Mouse (Mus musculus): ENCODE measurements around the gene Slc41a2. TPM values are rescaled to one million over a fixed set of nuclear protein-coding genes. Genes with fewer than 3 reads are reported as not detected.

Gene Slc41a2
- total and polyA plus RNA-seq, 3 experiments, result 0.17 TPM; not detected in 2

DNA sequence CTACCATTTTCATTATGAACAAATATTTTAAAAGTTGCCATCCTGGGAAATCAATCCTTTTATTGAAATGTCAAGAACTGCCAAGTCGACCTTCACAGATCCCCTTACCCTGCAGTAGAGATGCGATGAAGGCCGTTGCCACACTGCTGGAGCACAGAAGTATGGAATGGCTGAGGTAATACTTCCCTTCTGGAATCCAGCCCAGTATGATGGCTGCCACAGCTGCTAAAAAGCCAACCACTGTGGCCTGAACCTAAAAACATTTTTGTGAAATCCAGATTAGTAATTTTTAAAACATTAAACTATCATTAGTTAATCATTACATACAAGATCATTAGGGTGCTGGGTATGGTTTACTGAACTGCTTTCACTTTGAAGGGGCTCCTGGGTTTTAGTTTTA lies 36.6 kb downstream of the Slc41a2 start:
- H3K4me2 ChIP-seq (ENCODE audit: insufficient read depth, low read depth, poor library complexity, severe bottlenecking), result no peak overlapping the region
- H3K9ac ChIP-seq (ENCODE audit: insufficient read depth, low read depth), result no peak overlapping the region
- no peak overlapping the region for H3K4me3 ChIP-seq (replicated peaks in 1 of 3; ENCODE audit: low read depth in 2 of 3, low read length in 2 of 3, poor library complexity in 1 of 3)
- no peak for DNase-seq (ENCODE audit: extremely low read depth)
- H3K9me3 ChIP-seq (replicated peaks; ENCODE audit: low read length), result peaks cover 5% of the 10 kb centered on the region
- H3K79me2 ChIP-seq (replicated peaks; ENCODE audit: control insufficient read depth, extremely low read depth, insufficient read depth, poor library complexity, severe bottlenecking), result no peaks in the 10 kb centered on the region
- no peaks in the 10 kb centered on the region for H3K27me3 ChIP-seq (replicated peaks)
- H3K36me3 ChIP-seq (replicated peaks in 1 of 2; ENCODE audit: control insufficient read depth in 1 of 2, insufficient read depth in 1 of 2, low read length in 1 of 2), result no peaks in the 10 kb centered on the region
- TF ChIP-seq SIN3A (IDR thresholded peaks at IDR 0.05; ENCODE audit: low read length) (no peak), USF1 (IDR thresholded peaks at IDR 0.05; ENCODE audit: low read depth, low read length) (no peak), MAFK (IDR thresholded peaks at IDR 0.05; ENCODE audit: insufficient replicate concordance, low read length) (no peak), JUND (conservative IDR thresholded peaks at IDR 0.05; ENCODE audit: low read depth, low read length) (no peak), GABPA (IDR thresholded peaks at IDR 0.05; ENCODE audit: insufficient replicate concordance, low read depth, low read length) (no peak), UBTF (IDR thresholded peaks at IDR 0.05; ENCODE audit: low read depth, low read length) (no peak), IRF4 (IDR thresholded peaks at IDR 0.05; ENCODE audit: low read depth, low read length) (no peak), ZC3H11A (IDR thresholded peaks at IDR 0.05; ENCODE audit: low read depth, low read length) (no peak), KAT2A (IDR thresholded peaks at IDR 0.05; ENCODE audit: insufficient replicate concordance, low read length) (no peak), SMC3 (IDR thresholded peaks at IDR 0.05; ENCODE audit: low read depth, low read length) (no peak), MAX (IDR thresholded peaks at IDR 0.05; ENCODE audit: low read length) (no peak), MXI1 (IDR thresholded peaks at IDR 0.05; ENCODE audit: low read depth, low read length) (no peak), ZNF384 (IDR thresholded peaks at IDR 0.05; ENCODE audit: low read depth, low read length) (no peak), TCF12 (IDR thresholded peaks at IDR 0.05; ENCODE audit: low read depth, low read length) (no peak), POLR2A (IDR thresholded peaks at IDR 0.05; ENCODE audit: low read depth, low read length) (no peak), ZKSCAN1 (IDR thresholded peaks at IDR 0.05; ENCODE audit: borderline replicate concordance, low read depth, low read length) (no peak), MAZ (IDR thresholded peaks at IDR 0.05; ENCODE audit: low read depth, low read length) (no peak), CHD2 (IDR thresholded peaks at IDR 0.05; ENCODE audit: low read length) (no peak), E2F4 (IDR thresholded peaks at IDR 0.05; ENCODE audit: insufficient replicate concordance, low read depth, low read length) (no peak), MYC (IDR thresholded peaks at IDR 0.05; ENCODE audit: low read depth, low read length) (no peak)
- H3K27ac ChIP-seq (ENCODE audit: insufficient read depth, low read depth), result no peak overlapping the region
- peaks cover 4 to 11% of the 10 kb centered on the region in 2 experiments; a peak in 3 of 4 replicates for H3K4me1 ChIP-seq (ENCODE audit: control insufficient read depth in 1 of 2, insufficient read depth in 2 of 2)
- dilution Hi-C loops (cut with MboI; ENCODE audit: extremely low pct_ligation_motif_present, extremely low pct_unique_long_range_greater_than_20kb, low sequenced_read_pairs), result no loop called here
- in situ Hi-C loops (cut with MboI; ENCODE audit: low pct_ligation_motif_present, low pct_unique_long_range_greater_than_20kb, low sequenced_read_pairs), result loop anchor here (25.0 kb wide), 1 partner anchor 389 kb away; no protein-coding TSS in a partner anchor

DNA sequence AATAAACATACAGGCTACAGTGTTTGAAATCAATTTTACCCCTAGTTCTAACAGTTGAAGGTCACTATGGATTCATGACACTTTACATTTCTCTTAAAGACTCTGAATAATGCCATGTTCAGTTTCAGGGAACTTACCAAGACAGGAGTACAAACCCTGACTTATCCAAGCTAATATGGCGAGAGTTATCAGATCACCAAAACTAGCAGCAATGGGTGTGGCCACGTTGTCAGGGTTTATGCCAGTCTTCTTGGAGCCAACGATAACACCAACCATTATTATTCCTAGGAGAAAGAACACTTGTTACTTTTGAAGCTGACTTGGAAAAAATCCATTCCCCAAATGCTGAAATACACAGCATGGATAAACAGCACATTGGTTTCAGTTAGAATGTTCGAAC lies 40.7 kb downstream of the Slc41a2 start:
- Histone ChIP-seq H3K4me3 (replicated peaks in 1 of 3; ENCODE audit: low read depth in 2 of 3, low read length in 2 of 3, poor library complexity in 1 of 3) (no peak overlapping the region), H3K9me3 (replicated peaks; ENCODE audit: low read length) (no peaks in the 10 kb centered on the region), H3K27ac (ENCODE audit: insufficient read depth, low read depth) (no peak overlapping the region), H3K27me3 (replicated peaks) (no peaks in the 10 kb centered on the region), H3K4me2 (ENCODE audit: insufficient read depth, low read depth, poor library complexity, severe bottlenecking) (no peak overlapping the region), H3K9ac (ENCODE audit: insufficient read depth, low read depth) (no peak overlapping the region), H3K79me2 (replicated peaks; ENCODE audit: control insufficient read depth, extremely low read depth, insufficient read depth, poor library complexity, severe bottlenecking) (no peaks in the 10 kb centered on the region), H3K36me3 (replicated peaks in 1 of 2; ENCODE audit: control insufficient read depth in 1 of 2, insufficient read depth in 1 of 2, low read length in 1 of 2) (no peaks in the 10 kb centered on the region), H3K4me1 (ENCODE audit: control insufficient read depth in 1 of 2, insufficient read depth in 2 of 2) (peaks cover 4 to 11% of the 10 kb centered on the region in 2 experiments; a peak in 3 of 4 replicates)
- in situ Hi-C loops (cut with MboI; ENCODE audit: low pct_ligation_motif_present, low pct_unique_long_range_greater_than_20kb, low sequenced_read_pairs) (no loop called here), dilution Hi-C loops (cut with MboI; ENCODE audit: extremely low pct_ligation_motif_present, extremely low pct_unique_long_range_greater_than_20kb, low sequenced_read_pairs) (no loop called here)
- TF ChIP-seq TCF12 (IDR thresholded peaks at IDR 0.05; ENCODE audit: low read depth, low read length) (no peak), CHD2 (IDR thresholded peaks at IDR 0.05; ENCODE audit: low read length) (no peak), RCOR1 (conservative IDR thresholded peaks at IDR 0.05; ENCODE audit: low read depth, low read length) (no peak), EP300 (IDR thresholded peaks at IDR 0.05; ENCODE audit: low read length) (no peak), CHD1 (IDR thresholded peaks at IDR 0.05; ENCODE audit: low read depth, low read length) (no peak), PAX5 (IDR thresholded peaks at IDR 0.05; ENCODE audit: low read length) (no peak), BHLHE40 (IDR thresholded peaks at IDR 0.05; ENCODE audit: low read depth, low read length) (no peak), SMC3 (IDR thresholded peaks at IDR 0.05; ENCODE audit: low read depth, low read length) (no peak), MAX (IDR thresholded peaks at IDR 0.05; ENCODE audit: low read length) (no peak), ETS1 (conservative IDR thresholded peaks at IDR 0.05; ENCODE audit: low read depth, low read length) (no peak), JUN (IDR thresholded peaks at IDR 0.05; ENCODE audit: insufficient read depth, low read depth, low read length) (no peak), ZMIZ1 (IDR thresholded peaks at IDR 0.05; ENCODE audit: low read depth, low read length) (no peak)
- DNase-seq (ENCODE audit: extremely low read depth), result no peak

All from CH12.LX (cell line).